Mouse (Mus musculus): ENCODE results near the gene Jph2. TPM values are rescaled to one million over a fixed set of nuclear protein-coding genes. Genes with fewer than 3 reads are reported as not detected.
A peak's percentile ranks its signal among the peaks of the same experiment; 100 is the strongest.

The Jph2 gene
- polyA plus RNA-seq, 1 experiment from 2014 or later = 0.45 TPM

GRCm38 (mm10) chr2:163401221-163401620, 3.4 kb upstream of the Jph2 start:
- 11% methylated on average over 8 of the region's 8 CpGs for WGBS
- ATAC-seq (ENCODE audit: insufficient number of reproducible peaks, low FRiP score, low TSS enrichment, low read depth) = no peak

GRCm38 (mm10) chr2:163399222-163399621, 1.4 kb upstream of the Jph2 start:
- Histone ChIP-seq H3K36me3 (ENCODE audit: control insufficient read depth, insufficient read depth, low read length) (no peaks in the 10 kb centered on the region), H3K4me1 (ENCODE audit: control insufficient read depth, insufficient read depth, low read length) (peaks cover 11% of the 10 kb centered on the region; the same call in 1 of the 2 replicates), H3K27me3 (ENCODE audit: control insufficient read depth, insufficient read depth, low read length) (no peaks in the 10 kb centered on the region), H3K9ac (ENCODE audit: low read length) (no peak overlapping the region), H3K27ac (replicated peaks; ENCODE audit: low read depth, low read length) (no peak overlapping the region), H3K4me2 (ENCODE audit: low read depth, severe bottlenecking) (no peak overlapping the region), H3K4me3 (ENCODE audit: low read depth, low read length) (no peak overlapping the region), H3K9me3 (ENCODE audit: control insufficient read depth, low read length) (no peaks in the 10 kb centered on the region)
- DNase-seq (ENCODE audit: low spot score) = no peak
- no peak for ATAC-seq (ENCODE audit: insufficient number of reproducible peaks, low FRiP score, low TSS enrichment, low read depth)
- 86% methylated on average over 8 of the region's 8 CpGs for WGBS

More at GRCm38 (mm10) chr2:163401221-163401620, 3.4 kb upstream of the Jph2 start:
- Histone ChIP-seq H3K36me3 (ENCODE audit: control insufficient read depth, insufficient read depth, low read length) (no peaks in the 10 kb centered on the region; the same call in 1 of the 2 replicates), H3K27ac (replicated peaks; ENCODE audit: low read depth, low read length) (no peak overlapping the region), H3K4me1 (ENCODE audit: control insufficient read depth, insufficient read depth, low read length) (peaks cover 11% of the 10 kb centered on the region; the same call in 1 of the 2 replicates), H3K9me3 (ENCODE audit: control insufficient read depth, low read length) (no peaks in the 10 kb centered on the region), H3K9ac (ENCODE audit: low read length) (no peak overlapping the region), H3K4me2 (ENCODE audit: low read depth, severe bottlenecking) (no peak overlapping the region), H3K27me3 (ENCODE audit: control insufficient read depth, insufficient read depth, low read length) (no peaks in the 10 kb centered on the region), H3K4me3 (ENCODE audit: low read depth, low read length) (no peak overlapping the region)
- DNase-seq (ENCODE audit: low spot score) = peak; percentile 91

- Histone ChIP-seq H3K9ac (ENCODE audit: low read length) (no peak overlapping the region), H3K27ac (replicated peaks; ENCODE audit: low read depth, low read length) (no peak overlapping the region), H3K36me3 (ENCODE audit: control insufficient read depth, insufficient read depth, low read length) (no peaks in the 10 kb centered on the region), H3K27me3 (ENCODE audit: control insufficient read depth, insufficient read depth, low read length) (no peaks in the 10 kb centered on the region), H3K4me3 (ENCODE audit: low read depth, low read length) (no peak overlapping the region), H3K4me1 (ENCODE audit: control insufficient read depth, insufficient read depth, low read length) (peaks cover 11% of the 10 kb centered on the region; the same call in 1 of the 2 replicates), H3K9me3 (ENCODE audit: control insufficient read depth, low read length) (no peaks in the 10 kb centered on the region), H3K4me2 (ENCODE audit: low read depth, severe bottlenecking) (no peak overlapping the region)
- ATAC-seq (ENCODE audit: insufficient number of reproducible peaks, low FRiP score, low TSS enrichment, low read depth) = no peak
- 91% methylated on average over 4 of the region's 4 CpGs for WGBS
- no peak for DNase-seq (ENCODE audit: low spot score)
Observed at GRCm38 (mm10) chr2:163398770-163399169, 977 bp upstream of the Jph2 start.

GRCm38 (mm10) chr2:163397071-163397470, 722 bp downstream of the Jph2 start:
- WGBS = 92% methylated on average over 19 of the region's 19 CpGs
- peaks cover 11% of the 10 kb centered on the region; the same call in 1 of the 2 replicates for H3K4me1 ChIP-seq (ENCODE audit: control insufficient read depth, insufficient read depth, low read length)
- H3K4me3 ChIP-seq (ENCODE audit: low read depth, low read length) = no peak overlapping the region
- ATAC-seq (ENCODE audit: insufficient number of reproducible peaks, low FRiP score, low TSS enrichment, low read depth) (no peak), DNase-seq (ENCODE audit: low spot score) (no peak)
- no peaks in the 10 kb centered on the region for H3K27me3 ChIP-seq (ENCODE audit: control insufficient read depth, insufficient read depth, low read length)
- H3K36me3 ChIP-seq (ENCODE audit: control insufficient read depth, insufficient read depth, low read length) = no peaks in the 10 kb centered on the region
- H3K27ac ChIP-seq (replicated peaks; ENCODE audit: low read depth, low read length) = no peak overlapping the region
- H3K4me2 ChIP-seq (ENCODE audit: low read depth, severe bottlenecking) = peak overlapping the region; percentile 37; the same call in 1 of the 2 replicates
- no peaks in the 10 kb centered on the region for H3K9me3 ChIP-seq (ENCODE audit: control insufficient read depth, low read length)
- no peak overlapping the region for H3K9ac ChIP-seq (ENCODE audit: low read length)

- DNase-seq (ENCODE audit: low spot score) (no peak), ATAC-seq (ENCODE audit: insufficient number of reproducible peaks, low FRiP score, low TSS enrichment, low read depth) (no peak)
- Histone ChIP-seq H3K4me3 (ENCODE audit: low read depth, low read length) (no peak overlapping the region), H3K27me3 (ENCODE audit: control insufficient read depth, insufficient read depth, low read length) (no peaks in the 10 kb centered on the region), H3K27ac (replicated peaks; ENCODE audit: low read depth, low read length) (no peak overlapping the region), H3K9me3 (ENCODE audit: control insufficient read depth, low read length) (no peaks in the 10 kb centered on the region), H3K36me3 (ENCODE audit: control insufficient read depth, insufficient read depth, low read length) (no peaks in the 10 kb centered on the region), H3K4me2 (ENCODE audit: low read depth, severe bottlenecking) (no peak overlapping the region), H3K4me1 (ENCODE audit: control insufficient read depth, insufficient read depth, low read length) (peaks cover 11% of the 10 kb centered on the region; the same call in 1 of the 2 replicates), H3K9ac (ENCODE audit: low read length) (no peak overlapping the region)
- 76% methylated on average over 6 of the region's 6 CpGs for WGBS
Observed at GRCm38 (mm10) chr2:163394977-163395376, 2.8 kb downstream of the Jph2 start.

- H3K9ac ChIP-seq (ENCODE audit: low read length) = no peak overlapping the region
- H3K4me1 ChIP-seq (ENCODE audit: control insufficient read depth, insufficient read depth, low read length) = peaks cover 11% of the 10 kb centered on the region; the same call in 1 of the 2 replicates
- no peak for DNase-seq (ENCODE audit: low spot score)
- no peaks in the 10 kb centered on the region for H3K36me3 ChIP-seq (ENCODE audit: control insufficient read depth, insufficient read depth, low read length)
- 65% methylated on average over 6 of the region's 6 CpGs for WGBS
- no peak overlapping the region for H3K27ac ChIP-seq (replicated peaks; ENCODE audit: low read depth, low read length)
- ATAC-seq (ENCODE audit: insufficient number of reproducible peaks, low FRiP score, low TSS enrichment, low read depth) = no peak
- no peaks in the 10 kb centered on the region for H3K9me3 ChIP-seq (ENCODE audit: control insufficient read depth, low read length)
- no peak overlapping the region for H3K4me3 ChIP-seq (ENCODE audit: low read depth, low read length)
- H3K4me2 ChIP-seq (ENCODE audit: low read depth, severe bottlenecking) = no peak overlapping the region
- no peaks in the 10 kb centered on the region for H3K27me3 ChIP-seq (ENCODE audit: control insufficient read depth, insufficient read depth, low read length)
Observed at GRCm38 (mm10) chr2:163393976-163394375, 3.8 kb downstream of the Jph2 start.

- no peaks in the 10 kb centered on the region for H3K27me3 ChIP-seq (ENCODE audit: control insufficient read depth, insufficient read depth, low read length)
- H3K4me1 ChIP-seq (ENCODE audit: control insufficient read depth, insufficient read depth, low read length) = peaks cover 8% of the 10 kb centered on the region; the same call in 1 of the 2 replicates
- H3K4me2 ChIP-seq (ENCODE audit: low read depth, severe bottlenecking) = no peak overlapping the region
- no peak overlapping the region for H3K27ac ChIP-seq (replicated peaks; ENCODE audit: low read depth, low read length)
- H3K4me3 ChIP-seq (ENCODE audit: low read depth, low read length) = no peak overlapping the region
- H3K9me3 ChIP-seq (ENCODE audit: control insufficient read depth, low read length) = no peaks in the 10 kb centered on the region
- H3K9ac ChIP-seq (ENCODE audit: low read length) = no peak overlapping the region
- ATAC-seq (ENCODE audit: insufficient number of reproducible peaks, low FRiP score, low TSS enrichment, low read depth) (no peak), DNase-seq (ENCODE audit: low spot score) (no peak)
- WGBS = 93% methylated on average over 10 of the region's 10 CpGs
- no peaks in the 10 kb centered on the region for H3K36me3 ChIP-seq (ENCODE audit: control insufficient read depth, insufficient read depth, low read length)
Observed at GRCm38 (mm10) chr2:163393241-163393640, 4.6 kb downstream of the Jph2 start.

GRCm38 (mm10) chr2:163392436-163392835, 5.4 kb downstream of the Jph2 start:
- Histone ChIP-seq H3K4me3 (ENCODE audit: low read depth, low read length) (no peak overlapping the region), H3K9me3 (ENCODE audit: control insufficient read depth, low read length) (no peaks in the 10 kb centered on the region), H3K9ac (ENCODE audit: low read length) (no peak overlapping the region), H3K27me3 (ENCODE audit: control insufficient read depth, insufficient read depth, low read length) (no peaks in the 10 kb centered on the region), H3K27ac (replicated peaks; ENCODE audit: low read depth, low read length) (no peak overlapping the region), H3K4me2 (ENCODE audit: low read depth, severe bottlenecking) (no peak overlapping the region), H3K4me1 (ENCODE audit: control insufficient read depth, insufficient read depth, low read length) (peaks cover under 1% of the 10 kb centered on the region; the same call in 1 of the 2 replicates), H3K36me3 (ENCODE audit: control insufficient read depth, insufficient read depth, low read length) (no peaks in the 10 kb centered on the region)
- ATAC-seq (ENCODE audit: insufficient number of reproducible peaks, low FRiP score, low TSS enrichment, low read depth) (no peak), DNase-seq (ENCODE audit: low spot score) (no peak)
- WGBS = 78% methylated on average over 6 of the region's 6 CpGs

Measured in limb, embryonic 11.5 days (tissue).